Mouse (Mus musculus) heart, embryonic 13.5 days (tissue): ENCODE data around the gene Trip12. TPM values are rescaled to one million over a fixed set of nuclear protein-coding genes. Genes with fewer than 3 reads are reported as not detected.

Source experiments
- ATAC-seq: fragments of 200-750 bp; cut with Nextera tagmentation; 2 replicates; pipeline ENCODE4 v1.8.0; 2017; ENCODE audit warnings: moderate TSS enrichment; ENCODE audit not compliant: insufficient number of reproducible peaks, low FRiP score, low TSS enrichment; ENCODE audit errors: extremely low read depth
- H3K27ac ChIP-seq: fragments of 300-500 bp; sonication (generic); replicated peaks from 2 replicates; pipeline ENCODE4 v1.5.1; 2015; ENCODE audit warnings: moderate library complexity, mild to moderate bottlenecking, inconsistent platforms
- H3K27me3 ChIP-seq: fragments of 300-500 bp; sonication (generic); replicated peaks from 2 replicates; pipeline ENCODE4 v1.6.1; 2015; ENCODE audit warnings: mild to moderate bottlenecking, inconsistent platforms
- H3K36me3 ChIP-seq: fragments of 300-500 bp; sonication (generic); 2 replicates; pipeline ENCODE4 v1.6.1; 2015; ENCODE audit warnings: mild to moderate bottlenecking, inconsistent platforms
- H3K4me1 ChIP-seq: fragments of 300-500 bp; sonication (generic); 2 replicates; pipeline ENCODE4 v1.6.1; 2015; ENCODE audit warnings: inconsistent platforms
- H3K4me2 ChIP-seq: fragments of 300-500 bp; sonication (generic); 2 replicates; pipeline ENCODE4 v1.6.1; 2015; ENCODE audit warnings: inconsistent platforms, mild to moderate bottlenecking, moderate library complexity
- H3K4me3 ChIP-seq: fragments of 300-500 bp; sonication (generic); 2 replicates; pipeline ENCODE4 v1.5.1; 2015; ENCODE audit warnings: moderate library complexity, mild to moderate bottlenecking, inconsistent platforms
- H3K9ac ChIP-seq: fragments of 300-500 bp; sonication (generic); 2 replicates; pipeline ENCODE4 v1.6.1; 2015; ENCODE audit warnings: inconsistent platforms, mild to moderate bottlenecking, moderate library complexity
- H3K9me3 ChIP-seq: fragments of 300-500 bp; sonication (generic); 2 replicates; pipeline ENCODE4 v1.6.1; 2016; ENCODE audit warnings: inconsistent platforms
- WGBS: fragments of 180-500 bp; shearing (Covaris S2); methylation state at CpG from one replicate; pipeline ENCODE4 v1.1.7; 2015; ENCODE audit warnings: mixed read lengths; 5-methylcytosine and 5-hydroxymethylcytosine counted together
- polyA plus RNA-seq: library from polyadenylated mRNA; unstranded; fragments of >200 nt; fragmentation: Nextera tagmentation; extraction: Ambion mirVana; gene quantifications from 2 replicates; pipeline ENCODE4 v1.2.1, GENCODE M21; 2015

The Trip12 gene
- polyA plus RNA-seq, 1 experiment from 2014 or later = 52.1 TPM

- Histone ChIP-seq H3K4me2 (no peak overlapping the region), H3K27me3 (no peaks in the 10 kb centered on the region), H3K4me3 (no peak overlapping the region), H3K4me1 (no peaks in the 10 kb centered on the region), H3K9ac (no peak overlapping the region), H3K9me3 (no peaks in the 10 kb centered on the region), H3K36me3 (peaks cover 57% of the 10 kb centered on the region), H3K27ac (no peak overlapping the region)
- WGBS = 89% methylated on average over 1 of the region's 1 CpGs
- ATAC-seq = no peak
Measured at GRCm38 (mm10) chr1:84777455-84777854, 62.9 kb downstream of the Trip12 start.

GRCm38 (mm10) chr1:84758843-84759242, 81.5 kb downstream of the Trip12 start:
- WGBS = 83% methylated on average over 4 of the region's 4 CpGs
- ATAC-seq = no peak

DNA sequence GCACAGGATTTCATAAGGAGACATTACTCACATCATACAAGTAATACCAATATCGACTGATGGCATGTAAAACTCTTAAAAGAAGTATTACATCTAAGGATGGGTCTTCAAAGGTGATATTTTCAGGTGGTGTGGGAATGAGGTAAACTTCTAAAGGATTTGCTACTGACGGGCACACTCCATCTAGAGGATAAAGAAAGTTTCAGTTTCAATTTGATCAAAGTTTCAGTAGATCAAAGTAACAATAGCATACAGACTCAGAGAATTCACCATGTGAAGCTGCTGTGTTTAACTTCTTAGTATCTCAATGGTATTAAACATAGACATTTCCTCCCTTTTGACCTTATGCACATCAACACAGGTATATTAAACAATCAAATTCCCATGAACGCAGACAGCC, 98.2 kb downstream of the Trip12 start:
- Histone ChIP-seq H3K27me3 (no peaks in the 10 kb centered on the region), H3K9me3 (no peaks in the 10 kb centered on the region), H3K4me1 (no peaks in the 10 kb centered on the region), H3K9ac (no peak overlapping the region), H3K4me3 (no peak overlapping the region), H3K36me3 (peaks cover 79% of the 10 kb centered on the region), H3K4me2 (no peak overlapping the region), H3K27ac (no peak overlapping the region)
- 89% methylated on average over 3 of the region's 3 CpGs for WGBS
- no peak for ATAC-seq

More at GRCm38 (mm10) chr1:84758843-84759242, 81.5 kb downstream of the Trip12 start:
- no peak overlapping the region for H3K9ac ChIP-seq
- H3K4me2 ChIP-seq = no peak overlapping the region
- no peaks in the 10 kb centered on the region for H3K4me1 ChIP-seq
- H3K4me3 ChIP-seq = no peak overlapping the region
- H3K36me3 ChIP-seq = peaks cover 81% of the 10 kb centered on the region
- H3K27me3 ChIP-seq = no peaks in the 10 kb centered on the region
- H3K9me3 ChIP-seq = no peaks in the 10 kb centered on the region
- no peak overlapping the region for H3K27ac ChIP-seq

- Histone ChIP-seq H3K4me1 (no peaks in the 10 kb centered on the region), H3K36me3 (peaks cover 79% of the 10 kb centered on the region), H3K27me3 (no peaks in the 10 kb centered on the region), H3K4me2 (no peak overlapping the region), H3K4me3 (no peak overlapping the region), H3K9me3 (no peaks in the 10 kb centered on the region), H3K27ac (no peak overlapping the region), H3K9ac (no peak overlapping the region)
- WGBS = 48% methylated on average over 1 of the region's 1 CpGs
- ATAC-seq = no peak
Measured at GRCm38 (mm10) chr1:84740080-84740479, 100.2 kb downstream of the Trip12 start.

GRCm38 (mm10) chr1:84737097-84737496, 103.2 kb downstream of the Trip12 start:
- 76% methylated on average over 1 of the region's 1 CpGs for WGBS

DNA sequence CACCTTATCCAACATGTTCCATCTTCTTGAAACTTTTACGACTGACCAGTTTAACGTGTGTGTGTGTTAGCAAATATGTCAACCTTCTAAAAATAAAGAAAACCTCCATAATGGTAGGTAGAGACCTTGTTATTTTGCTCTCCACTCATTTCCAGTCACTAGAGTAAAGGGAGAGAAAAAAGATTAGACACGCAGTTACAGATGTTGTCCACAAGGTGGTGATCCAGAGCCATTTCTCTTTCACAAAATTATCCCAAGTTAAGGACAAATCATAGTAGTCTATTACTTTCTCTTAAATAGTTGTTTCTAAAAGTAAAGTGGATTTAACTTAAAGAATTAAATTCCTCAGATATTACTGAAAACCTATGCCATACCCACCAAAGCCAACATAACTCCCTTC, 106.5 kb downstream of the Trip12 start:
- Histone ChIP-seq H3K9ac (no peak overlapping the region), H3K4me2 (no peak overlapping the region), H3K36me3 (peaks cover 77% of the 10 kb centered on the region), H3K4me1 (no peaks in the 10 kb centered on the region), H3K27ac (no peak overlapping the region), H3K27me3 (no peaks in the 10 kb centered on the region), H3K9me3 (no peaks in the 10 kb centered on the region), H3K4me3 (no peak overlapping the region)
- WGBS = 59% methylated on average over 3 of the region's 3 CpGs
- no peak for ATAC-seq

More at GRCm38 (mm10) chr1:84737097-84737496, 103.2 kb downstream of the Trip12 start:
- no peak overlapping the region for H3K4me2 ChIP-seq
- no peak for ATAC-seq
- no peaks in the 10 kb centered on the region for H3K4me1 ChIP-seq
- H3K36me3 ChIP-seq = peaks cover 78% of the 10 kb centered on the region
- no peaks in the 10 kb centered on the region for H3K27me3 ChIP-seq
- H3K27ac ChIP-seq = no peak overlapping the region
- no peak overlapping the region for H3K4me3 ChIP-seq
- H3K9me3 ChIP-seq = no peaks in the 10 kb centered on the region
- no peak overlapping the region for H3K9ac ChIP-seq

DNA sequence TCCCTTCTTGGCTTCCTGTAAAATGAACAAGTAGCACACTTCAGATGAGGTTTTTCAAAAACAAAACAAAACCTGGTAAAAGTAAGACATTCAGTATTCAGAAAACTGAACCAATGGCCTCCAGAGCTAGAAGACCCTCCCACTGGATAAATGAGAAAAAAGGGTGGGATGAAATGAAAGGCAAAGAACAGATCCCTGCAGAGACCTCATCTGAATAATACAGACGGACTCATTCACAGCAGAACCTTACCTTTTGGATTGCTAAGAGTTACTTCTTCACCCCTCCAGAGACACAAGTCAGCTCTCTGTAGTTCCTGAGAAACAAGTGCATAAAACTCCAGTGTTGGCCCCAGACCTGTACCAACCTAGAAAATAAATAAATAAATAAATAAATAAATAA, 108.6 kb downstream of the Trip12 start:
- no peaks in the 10 kb centered on the region for H3K9me3 ChIP-seq
- no peaks in the 10 kb centered on the region for H3K27me3 ChIP-seq
- H3K4me2 ChIP-seq = no peak overlapping the region
- H3K4me1 ChIP-seq = no peaks in the 10 kb centered on the region
- no peak overlapping the region for H3K4me3 ChIP-seq
- WGBS = 88% methylated on average over 1 of the region's 1 CpGs
- H3K27ac ChIP-seq = no peak overlapping the region
- no peak overlapping the region for H3K9ac ChIP-seq
- H3K36me3 ChIP-seq = peaks cover 77% of the 10 kb centered on the region
- ATAC-seq = no peak

DNA sequence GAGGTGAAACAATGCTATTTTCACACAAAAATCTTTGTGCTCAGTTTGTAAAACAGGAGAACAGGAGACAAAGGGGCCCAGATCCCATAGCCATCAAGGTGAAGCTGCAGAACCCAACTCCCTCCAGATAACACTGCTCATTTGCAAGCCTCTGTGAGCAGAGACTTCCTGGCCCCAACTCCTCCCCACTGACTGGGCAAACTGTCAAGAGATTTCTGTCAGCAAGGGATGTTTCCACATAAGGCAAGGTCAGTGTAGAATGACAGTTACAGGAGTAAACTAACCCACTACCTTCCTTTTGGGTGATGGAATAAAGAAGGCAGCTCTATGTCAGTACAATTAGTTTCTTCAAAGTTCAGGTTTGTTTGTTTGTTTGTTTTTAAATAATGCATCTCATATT, 117.5 kb downstream of the Trip12 start:
- Histone ChIP-seq H3K27ac (peak overlapping the region; percentile 74), H3K4me2 (no peak overlapping the region), H3K4me3 (no peak overlapping the region), H3K4me1 (peaks cover 28% of the 10 kb centered on the region), H3K9me3 (no peaks in the 10 kb centered on the region), H3K27me3 (no peaks in the 10 kb centered on the region), H3K9ac (no peak overlapping the region; the same call in 1 of the 2 replicates), H3K36me3 (peaks cover 60% of the 10 kb centered on the region)
- no peak for ATAC-seq

DNA sequence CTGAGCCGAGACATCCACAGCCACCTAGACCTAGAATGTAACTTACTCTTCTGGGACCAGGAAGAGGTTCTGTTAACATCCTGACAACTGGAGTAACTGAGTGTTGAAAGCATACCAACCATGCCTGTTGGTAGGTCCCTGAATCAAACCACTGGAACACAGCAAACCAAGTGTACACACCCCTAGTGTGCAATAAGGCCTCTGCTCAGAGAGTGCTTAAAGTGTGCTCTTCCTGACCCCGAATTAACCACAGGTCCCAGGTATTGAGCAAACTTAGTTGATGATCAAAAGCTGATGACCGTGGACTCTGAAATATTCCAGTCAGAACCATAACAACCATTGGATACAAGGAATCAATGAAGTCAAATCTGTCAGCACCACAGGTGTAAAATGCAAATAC, 117.9 kb downstream of the Trip12 start:
- ATAC-seq = no peak
- 91% methylated on average over 3 of the region's 3 CpGs for WGBS
- Histone ChIP-seq H3K9ac (no peak overlapping the region), H3K4me1 (peaks cover 28% of the 10 kb centered on the region), H3K36me3 (peaks cover 55% of the 10 kb centered on the region), H3K27ac (peak overlapping the region; percentile 74; the same call in 1 of the 2 replicates), H3K27me3 (no peaks in the 10 kb centered on the region), H3K4me2 (no peak overlapping the region), H3K4me3 (no peak overlapping the region), H3K9me3 (no peaks in the 10 kb centered on the region)

GRCm38 (mm10) chr1:84721942-84722341, 118.4 kb downstream of the Trip12 start:
- Histone ChIP-seq H3K4me2 (no peak overlapping the region), H3K27me3 (no peaks in the 10 kb centered on the region), H3K4me3 (no peak overlapping the region), H3K4me1 (peaks cover 28% of the 10 kb centered on the region), H3K36me3 (peaks cover 51% of the 10 kb centered on the region), H3K9ac (no peak overlapping the region), H3K9me3 (no peaks in the 10 kb centered on the region), H3K27ac (peak overlapping the region; percentile 74; the same call in 1 of the 2 replicates)
- 76% methylated on average over 3 of the region's 3 CpGs for WGBS
- ATAC-seq = no peak

DNA sequence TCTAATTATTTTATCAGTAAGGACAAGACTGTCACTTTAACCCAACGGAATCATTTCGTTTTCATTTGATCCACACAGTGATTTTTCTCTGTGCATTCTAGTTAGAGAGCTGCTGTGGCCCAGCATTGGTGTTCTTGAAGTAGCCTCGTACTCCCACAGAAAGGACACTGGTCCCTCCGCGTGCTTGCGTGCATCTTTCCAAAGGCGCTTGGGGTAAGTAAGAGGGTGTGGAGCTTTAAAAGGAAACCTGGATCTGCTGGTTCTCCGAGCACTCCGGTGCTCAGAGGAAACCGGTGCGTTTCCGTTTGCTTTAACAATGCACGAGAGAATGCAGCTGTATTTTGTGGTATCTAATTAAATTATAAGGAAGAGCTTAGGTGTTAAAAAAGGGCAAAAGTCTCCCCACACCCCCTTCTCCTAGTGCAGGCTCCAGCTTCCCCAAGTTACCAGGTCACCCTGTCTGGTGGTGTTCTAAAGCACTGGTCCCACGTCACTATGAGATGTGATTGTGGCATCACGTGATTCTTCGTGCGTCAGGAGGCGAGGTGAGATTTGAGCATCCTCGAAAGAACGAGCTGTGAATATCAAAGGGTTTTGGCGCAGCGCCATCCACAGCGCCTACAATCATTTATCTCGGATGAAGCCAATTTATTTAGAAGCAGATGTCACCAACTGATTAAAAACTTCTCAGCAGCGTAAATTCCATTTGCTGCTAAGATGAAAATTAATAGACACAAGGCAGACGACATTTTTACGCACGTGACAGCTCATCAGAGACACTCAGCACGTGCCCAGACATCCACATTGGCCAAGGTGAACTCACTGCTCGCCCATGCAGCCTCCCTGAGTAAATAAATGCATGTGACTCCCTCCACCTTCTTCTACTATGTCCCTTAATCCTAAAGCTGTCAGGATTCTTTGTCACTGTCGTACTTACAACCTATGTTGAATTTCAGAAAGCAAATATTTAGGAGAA, 130.2 kb downstream of the Trip12 start:
- ATAC-seq = no peak
- no peaks in the 10 kb centered on the region for H3K36me3 ChIP-seq
- no peaks in the 10 kb centered on the region for H3K9me3 ChIP-seq
- peaks cover 32% of the 10 kb centered on the region; the same call in 1 of the 2 replicates for H3K27me3 ChIP-seq
- no peak overlapping the region for H3K27ac ChIP-seq
- WGBS = 14% methylated on average over 31 of the region's 31 CpGs
- H3K4me3 ChIP-seq = peak overlapping the region; percentile 25
- peak overlapping the region; percentile 63 for H3K4me2 ChIP-seq
- no peak overlapping the region for H3K9ac ChIP-seq
- peaks cover 8% of the 10 kb centered on the region; the same call in 1 of the 2 replicates for H3K4me1 ChIP-seq
